Mouse (Mus musculus) left cerebral cortex, adult 6 months (tissue): ENCODE measurements around the gene Dohh. TPM values are rescaled to one million over a fixed set of nuclear protein-coding genes. Genes with fewer than 3 reads are reported as not detected.

Source experiments
- long read RNA-seq, 2 experiments: library from polyadenylated mRNA; unstranded; transcript quantifications; one replicate each; pipeline ENCODE4 v2.0.0; 2019 to 2020
- polyA plus RNA-seq: library from polyadenylated mRNA; unstranded; fragments of <200 nt; fragmentation: Nextera tagmentation; gene quantifications from 2 replicates; pipeline ENCODE4 v1.2.3, GENCODE M21; 2021

The Dohh gene
- 160 and 212 TPM in 2 replicates for polyA plus RNA-seq
- long read RNA-seq, experiment 1, transcript Dohh-201 (5 exons, 1,444 nt): major isoform, 559 of 595 reads
- long read RNA-seq, experiment 1, partial matches to known transcripts: 14 of 595 reads
- long read RNA-seq, experiment 1, other reads (novel, unspliced or antisense): 19 of 595 reads
- long read RNA-seq, experiment 2, transcript Dohh-201 (5 exons, 1,444 nt): major isoform, 260 of 287 reads
- long read RNA-seq, experiment 2, partial matches to known transcripts: 24 of 287 reads
- long read RNA-seq, experiment 2, other reads (novel, unspliced or antisense): 3 of 287 reads

DNA sequence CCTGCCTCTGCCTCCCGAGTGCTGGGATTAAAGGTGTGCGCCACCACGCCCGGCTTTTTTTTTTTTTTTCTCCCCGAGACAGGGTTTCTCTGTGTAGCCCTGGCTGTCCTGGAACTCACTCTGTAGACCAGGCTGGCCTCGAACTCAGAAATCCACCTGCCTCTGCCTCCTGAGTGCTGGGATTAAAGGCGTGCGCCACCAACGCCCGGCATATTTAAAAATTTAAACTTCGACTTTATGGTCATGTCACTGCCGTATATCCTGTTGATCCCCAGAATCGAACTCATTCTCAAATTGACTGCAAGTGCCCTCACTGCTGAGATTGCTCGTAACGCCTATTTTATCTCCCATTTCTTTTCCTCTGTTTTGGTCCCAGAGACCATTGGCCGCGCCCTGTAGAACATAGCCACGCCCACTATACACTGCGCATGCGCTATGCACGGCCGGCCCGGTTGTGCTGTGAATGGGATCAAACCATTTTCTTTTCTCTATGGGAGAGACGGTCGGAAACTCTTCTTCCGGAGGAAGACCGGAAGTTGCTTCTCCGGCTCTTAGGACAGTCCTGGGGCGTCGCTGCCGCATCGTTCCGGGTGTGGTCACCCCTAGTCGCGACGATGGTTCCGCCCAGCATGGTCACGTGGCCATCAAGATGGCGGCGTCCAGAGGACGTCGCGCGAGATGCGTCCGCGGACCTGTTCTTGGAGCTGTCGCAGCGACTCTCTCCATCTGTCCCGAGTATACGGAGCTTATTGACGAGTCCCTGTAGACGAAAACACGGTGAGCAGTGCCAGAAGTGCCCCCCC is at the start of gene Dohh, which contains the start of gene Gm48551:
Gene Dohh (plus strand): TSS at position 627 of the 803 bp plus-strand sequence.
Gene Gm48551 (plus strand): TSS at position 665 of the 803 bp plus-strand sequence.

GRCm38 (mm10) chr10:81342686-81343505 is 41.3 kb upstream of the Dohh start, which contains the start of gene Gipc3:
TSS of gene Gipc3 (minus strand) at chr10:81343266.

GRCm38 (mm10) chr10:81350351-81351063 is 33.7 kb upstream of the Dohh start, which contains the start of gene Hmg20b:
TSS of gene Hmg20b (minus strand) at chr10:81350480.

GRCm38 (mm10) chr10:81356991-81357844 is 27.0 kb upstream of the Dohh start, which contains the start of gene Mfsd12:
TSS of gene Mfsd12 (plus strand) at chr10:81357491.

GRCm38 (mm10) chr10:81365672-81366476 is 18.4 kb upstream of the Dohh start, which contains the start of gene 4930404N11Rik:
TSS of gene 4930404N11Rik (minus strand) at chr10:81365816.

DNA sequence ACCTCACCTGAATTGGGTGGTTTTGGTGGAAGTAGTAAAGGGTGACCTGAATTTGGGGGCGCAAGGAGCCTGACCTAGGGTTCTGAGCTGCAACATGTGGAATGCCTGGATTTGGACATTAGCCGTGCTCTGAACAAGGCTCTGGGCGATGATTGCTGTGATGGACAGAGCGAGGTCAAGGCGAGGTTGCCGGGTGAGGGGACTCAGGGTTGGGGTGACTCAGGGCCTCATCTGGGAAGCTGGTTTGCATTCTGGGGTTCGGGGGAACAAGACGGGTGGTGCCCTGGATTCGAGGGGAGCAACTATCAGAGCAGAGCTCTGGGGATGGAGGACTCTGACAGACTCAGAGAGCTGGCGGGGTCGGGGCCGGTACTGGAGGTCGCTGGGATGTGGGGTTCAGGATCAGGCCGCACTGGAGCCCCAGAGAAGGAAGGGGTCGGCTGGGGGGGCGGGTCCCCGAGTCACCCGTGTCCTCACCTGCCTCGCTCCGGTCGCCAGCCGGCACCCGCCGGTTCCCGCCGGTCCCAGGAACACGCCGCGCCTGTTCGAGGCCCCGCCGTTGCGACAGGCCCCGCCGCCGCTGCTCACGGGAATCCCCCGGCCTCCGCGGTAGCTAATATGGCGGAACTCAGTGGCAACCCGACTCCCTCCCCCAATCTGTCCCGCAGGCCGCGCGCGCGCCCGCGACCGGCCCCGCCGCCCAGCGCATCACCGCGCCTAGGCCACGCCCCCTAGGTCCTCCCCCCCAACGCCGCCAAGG is 6.3 kb upstream of the Dohh start, which contains the start of gene Fzr1:
Gene Fzr1 (minus strand): TSS at position 724 of the 760 bp plus-strand sequence.

DNA sequence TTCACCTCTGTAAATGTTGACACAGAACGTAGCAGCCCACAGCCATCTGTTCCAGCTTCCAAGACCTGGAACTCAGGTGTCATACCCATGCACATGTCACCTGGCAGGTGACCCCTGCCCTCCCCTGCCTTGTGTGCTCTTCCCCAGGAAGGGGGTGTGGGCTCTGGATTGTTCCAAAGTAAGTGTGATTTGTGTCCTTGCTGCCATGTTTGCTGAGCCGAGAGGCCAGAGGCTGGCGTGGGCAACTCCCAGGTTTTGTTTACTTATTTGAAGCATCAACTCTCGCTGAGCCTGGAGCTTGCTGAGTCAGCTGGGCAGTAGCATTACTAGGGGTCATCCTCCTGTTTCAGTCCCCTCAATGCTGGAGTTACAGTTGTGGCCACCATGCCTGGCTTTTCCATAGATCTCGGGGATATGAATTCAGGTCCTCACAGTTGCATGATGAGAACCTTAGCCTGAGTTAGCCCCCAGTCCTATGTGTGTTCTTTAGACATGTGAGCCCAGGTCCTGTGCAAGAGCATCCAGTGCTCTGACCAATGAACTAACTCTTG is 4.4 kb downstream of the Dohh start, which contains the start of gene Gm48552:
Gene Gm48552 (plus strand): TSS at position 501 of the 551 bp plus-strand sequence.

DNA sequence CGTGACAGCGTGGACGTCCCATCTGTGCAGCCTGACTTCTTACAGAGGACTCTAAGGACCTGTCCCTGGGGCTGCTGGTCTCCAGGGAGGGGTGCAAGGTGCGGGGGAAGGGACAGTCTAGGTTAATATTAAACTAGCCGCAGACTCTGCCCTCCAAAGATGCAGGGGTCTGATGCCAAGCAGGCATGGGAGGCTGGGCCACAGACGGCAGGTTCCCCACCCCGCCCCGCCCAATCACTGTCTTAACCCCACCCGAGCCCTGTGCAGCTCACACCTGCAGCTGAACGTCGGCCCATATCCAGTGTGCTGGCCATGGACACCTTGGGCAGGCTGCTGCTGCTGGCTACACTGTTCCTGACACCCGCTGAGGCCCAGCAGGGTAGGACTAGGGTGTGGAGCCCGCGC is 8.6 kb downstream of the Dohh start, which contains the start of gene Smim24:
Gene Smim24 (plus strand): TSS at position 271 of the 405 bp plus-strand sequence.

Other genes starting within 250 kb of the Dohh start
- 93.9 and 115 TPM in 2 replicates for gene Zbtb7a, start 249.2 kb upstream of the Dohh start, polyA plus RNA-seq
- gene Pias4, start 216.5 kb upstream of the Dohh start, polyA plus RNA-seq: 19.6 and 22.7 TPM in 2 replicates
- gene Eef2, start 207.8 kb upstream of the Dohh start, polyA plus RNA-seq: 720 and 722 TPM in 2 replicates
- 1.8 and 81.3 TPM in 2 replicates for gene Dapk3, start 201.4 kb upstream of the Dohh start, polyA plus RNA-seq
- 0.09 TPM in 1 of 2 replicates, not detected in the other for gene 4930442H23Rik, start 200.6 kb upstream of the Dohh start, polyA plus RNA-seq
- not detected in 2 replicates for gene Nmrk2, start 182.4 kb upstream of the Dohh start, polyA plus RNA-seq
- gene Atcay, start 153.6 kb upstream of the Dohh start, polyA plus RNA-seq: 50.9 and 79.7 TPM in 2 replicates
- 25.5 and 28.7 TPM in 2 replicates for gene Zfr2, start 151.3 kb upstream of the Dohh start, polyA plus RNA-seq
- 125 and 168 TPM in 2 replicates for gene Matk, start 131.5 kb upstream of the Dohh start, polyA plus RNA-seq
- 120 and 129 TPM in 2 replicates for gene Mrpl54, start 117.5 kb upstream of the Dohh start, polyA plus RNA-seq
- gene Apba3, start 117.5 kb upstream of the Dohh start, polyA plus RNA-seq: 20.8 and 21.3 TPM in 2 replicates
- 0.21 and 0.37 TPM in 2 replicates for gene Tjp3, start 92.8 kb upstream of the Dohh start, polyA plus RNA-seq
- 70.9 and 115 TPM in 2 replicates for gene Pip5k1c, start 91.5 kb upstream of the Dohh start, polyA plus RNA-seq
- gene Cactin, start 63.3 kb upstream of the Dohh start, polyA plus RNA-seq: 13.7 and 15.7 TPM in 2 replicates
- 0.78 and 1.2 TPM in 2 replicates for gene Tbxa2r, start 55.7 kb upstream of the Dohh start, polyA plus RNA-seq
- 0.44 and 0.73 TPM in 2 replicates for gene Gipc3, start 41.2 kb upstream of the Dohh start, polyA plus RNA-seq
- 24.0 and 36.0 TPM in 2 replicates for gene Hmg20b, start 33.9 kb upstream of the Dohh start, polyA plus RNA-seq
- gene Mfsd12, start 26.9 kb upstream of the Dohh start, polyA plus RNA-seq: 11.3 and 14.9 TPM in 2 replicates
- 0.19 and 0.63 TPM in 2 replicates for gene 4930404N11Rik, start 18.6 kb upstream of the Dohh start, polyA plus RNA-seq
- gene Fzr1, start 5.9 kb upstream of the Dohh start, polyA plus RNA-seq: 50.1 and 52.0 TPM in 2 replicates
- gene Gm48551, start within 50 bp of the Dohh start, polyA plus RNA-seq: 2.5 and 3.2 TPM in 2 replicates
- gene Gm48552, start 4.6 kb downstream of the Dohh start, polyA plus RNA-seq: 0.80 and 2.4 TPM in 2 replicates
- gene Smim24, start 8.6 kb downstream of the Dohh start, polyA plus RNA-seq: 1.6 and 2.1 TPM in 2 replicates
- 21.8 and 30.9 TPM in 2 replicates for gene Nfic, start 71.2 kb downstream of the Dohh start, polyA plus RNA-seq
- 38.3 and 133 TPM in 2 replicates for gene Celf5, start 98.3 kb downstream of the Dohh start, polyA plus RNA-seq
- gene Ncln, start 112.0 kb downstream of the Dohh start, polyA plus RNA-seq: 34.1 and 44.3 TPM in 2 replicates
- 0.67 and 0.71 TPM in 2 replicates for gene S1pr4, start 115.7 kb downstream of the Dohh start, polyA plus RNA-seq
- gene Gna15, start 139.8 kb downstream of the Dohh start, polyA plus RNA-seq: 2.4 and 4.3 TPM in 2 replicates
- gene Gna11, start 160.8 kb downstream of the Dohh start, polyA plus RNA-seq: 63.0 and 113 TPM in 2 replicates
- 171 and 487 TPM in 2 replicates for gene Aes, start 175.1 kb downstream of the Dohh start, polyA plus RNA-seq
- 5.1 and 7.2 TPM in 2 replicates for gene Tle2, start 190.1 kb downstream of the Dohh start, polyA plus RNA-seq
- 10.2 and 12.4 TPM in 2 replicates for gene Tle6, start 216.6 kb downstream of the Dohh start, polyA plus RNA-seq
- 0.35 and 0.51 TPM in 2 replicates for gene BC025920, start 221.8 kb downstream of the Dohh start, polyA plus RNA-seq
- 19.2 and 25.8 TPM in 2 replicates for gene Sirt6, start 243.4 kb downstream of the Dohh start, polyA plus RNA-seq
- 25.8 and 27.9 TPM in 2 replicates for gene Ankrd24, start 244.1 kb downstream of the Dohh start, polyA plus RNA-seq